Mouse (Mus musculus) embryonic facial prominence, embryonic 12.5 days (tissue): ENCODE measurements at regions not wholly inside any gene's neighbourhood (a gene's known extent, or its start where the extent isn't known, plus 50 kb on each side); places are given as distances from the start of the nearest gene placed in this dataset.
"Not testable (repeated sequence)": the region's sequence is repeated elsewhere in the genome, so short reads cannot be mapped to it uniquely, and the experiment has no call there.

Source experiments
- ATAC-seq: fragments of 200-750 bp; cut with Nextera tagmentation; 2 replicates; pipeline ENCODE4 v1.8.0; 2017; ENCODE audit not compliant: insufficient number of reproducible peaks, insufficient read depth, low FRiP score, low TSS enrichment
- H3K27ac ChIP-seq: fragments of 300-500 bp; sonication (generic); 2 replicates; pipeline ENCODE4 v1.5.1; 2016; ENCODE audit warnings: mild to moderate bottlenecking
- H3K27me3 ChIP-seq: fragments of 300-500 bp; sonication (generic); 2 replicates; pipeline ENCODE4 v1.6.1; 2016; ENCODE audit warnings: mild to moderate bottlenecking, moderate library complexity
- H3K36me3 ChIP-seq: fragments of 300-500 bp; sonication (generic); 2 replicates; pipeline ENCODE4 v1.6.1; 2016; ENCODE audit warnings: mild to moderate bottlenecking
- H3K4me1 ChIP-seq: fragments of 300-500 bp; sonication (generic); 2 replicates; pipeline ENCODE4 v1.6.1; 2016
- H3K4me2 ChIP-seq: fragments of 300-500 bp; sonication (generic); replicated peaks from 2 replicates; pipeline ENCODE4 v1.6.1; 2016; ENCODE audit warnings: mild to moderate bottlenecking, moderate library complexity
- H3K4me3 ChIP-seq: fragments of 300-500 bp; sonication (generic); 2 replicates; pipeline ENCODE4 v1.5.1; 2016; ENCODE audit warnings: mild to moderate bottlenecking
- H3K9ac ChIP-seq: fragments of 300-500 bp; sonication (generic); 2 replicates; pipeline ENCODE4 v1.6.1; 2016; ENCODE audit warnings: mild to moderate bottlenecking, moderate library complexity
- H3K9me3 ChIP-seq: fragments of 300-500 bp; sonication (generic); 2 replicates; pipeline ENCODE4 v1.6.1; 2016; ENCODE audit warnings: mild to moderate bottlenecking, moderate library complexity
- WGBS: fragments of 180-500 bp; shearing (Covaris S2); methylation state at CpG from one replicate; pipeline ENCODE4 v1.1.7; 2016; 5-methylcytosine and 5-hydroxymethylcytosine counted together

DNA sequence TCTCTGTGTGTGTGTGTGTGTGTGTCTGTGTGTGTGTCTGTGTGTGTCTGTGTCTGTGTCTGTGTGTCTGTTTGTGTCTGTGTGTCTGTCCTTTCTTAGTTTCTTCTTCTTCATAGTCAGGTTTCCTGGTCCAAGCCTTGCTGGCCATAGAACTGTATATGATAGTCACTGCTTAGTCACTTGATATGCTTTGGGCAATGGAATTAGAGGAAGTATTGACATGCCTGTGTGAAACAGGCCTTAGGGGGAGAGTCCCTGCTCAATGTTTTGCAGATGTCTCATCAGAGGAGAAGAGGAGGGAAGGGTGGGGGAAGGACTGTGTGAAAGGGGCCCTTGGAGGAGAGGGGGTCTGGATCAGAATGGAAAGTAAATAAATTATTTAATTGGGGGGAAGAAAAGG, 374.4 kb upstream of the Clnk start:
- ATAC-seq, result no peak

DNA sequence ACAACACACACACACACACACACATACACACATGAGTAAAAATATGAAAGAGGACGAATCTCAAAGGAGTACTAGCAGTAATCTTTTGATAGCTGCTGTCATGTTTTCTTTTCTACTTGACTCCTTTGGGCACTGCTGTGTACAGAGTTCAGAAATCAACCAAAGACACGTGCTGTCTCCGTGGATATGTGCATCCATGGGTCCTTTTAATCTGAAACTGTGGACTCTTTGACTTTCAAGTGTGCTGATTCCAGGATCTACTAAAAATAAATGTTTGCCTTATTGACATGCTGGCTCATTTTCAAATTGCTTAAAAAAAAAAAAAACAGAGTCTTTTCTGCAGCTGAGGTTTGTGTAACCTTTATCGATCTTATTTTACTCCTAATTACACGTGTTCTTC, 343.1 kb upstream of the Clnk start:
- ATAC-seq, result no peak
- Histone ChIP-seq H3K9ac (no peak overlapping the region), H3K4me1 (no peaks in the 10 kb centered on the region), H3K9me3 (no peaks in the 10 kb centered on the region), H3K36me3 (no peaks in the 10 kb centered on the region), H3K4me2 (no peak overlapping the region), H3K4me3 (no peak overlapping the region), H3K27me3 (no peaks in the 10 kb centered on the region), H3K27ac (no peak overlapping the region)
- WGBS, result 83% methylated on average over 5 of the region's 5 CpGs

More for the DNA sequence above, 374.4 kb upstream of the Clnk start:
- H3K9ac ChIP-seq, result no peak overlapping the region
- H3K9me3 ChIP-seq, result no peaks in the 10 kb centered on the region
- H3K4me2 ChIP-seq, result no peak overlapping the region
- no peaks in the 10 kb centered on the region for H3K27me3 ChIP-seq
- H3K27ac ChIP-seq, result no peak overlapping the region
- H3K4me3 ChIP-seq, result no peak overlapping the region
- no peaks in the 10 kb centered on the region for H3K36me3 ChIP-seq
- 0 out of 2 replicates have a peak, but pooled peaks cover 5% of the 10 kb centered on the region for H3K4me1 ChIP-seq

DNA sequence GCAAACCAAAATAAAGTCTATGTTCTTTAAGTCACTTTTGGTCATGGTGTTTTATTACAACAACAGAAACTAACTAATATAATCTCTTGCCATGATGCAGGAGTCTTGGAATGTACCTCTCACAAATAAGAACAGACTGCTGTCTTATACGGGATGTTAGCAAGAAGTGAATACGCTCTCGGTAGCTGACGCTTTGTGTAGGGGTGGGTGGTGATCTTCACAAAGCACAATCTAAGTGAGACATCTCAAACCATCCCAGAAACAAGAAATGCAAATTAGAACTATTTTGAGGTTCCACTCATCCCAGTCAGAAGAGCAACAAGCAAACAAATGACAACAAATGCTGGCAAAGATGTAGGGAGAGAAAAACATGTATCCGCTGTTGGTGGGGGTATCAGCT, 339.7 kb upstream of the Clnk start:
- H3K4me2 ChIP-seq, result no peak overlapping the region
- H3K9me3 ChIP-seq, result no peaks in the 10 kb centered on the region
- H3K4me1 ChIP-seq, result no peaks in the 10 kb centered on the region
- no peak overlapping the region for H3K27ac ChIP-seq
- H3K36me3 ChIP-seq, result no peaks in the 10 kb centered on the region
- no peaks in the 10 kb centered on the region for H3K27me3 ChIP-seq
- H3K4me3 ChIP-seq, result no peak overlapping the region
- 89% methylated on average over 5 of the region's 5 CpGs for WGBS
- no peak for ATAC-seq
- H3K9ac ChIP-seq, result no peak overlapping the region

DNA sequence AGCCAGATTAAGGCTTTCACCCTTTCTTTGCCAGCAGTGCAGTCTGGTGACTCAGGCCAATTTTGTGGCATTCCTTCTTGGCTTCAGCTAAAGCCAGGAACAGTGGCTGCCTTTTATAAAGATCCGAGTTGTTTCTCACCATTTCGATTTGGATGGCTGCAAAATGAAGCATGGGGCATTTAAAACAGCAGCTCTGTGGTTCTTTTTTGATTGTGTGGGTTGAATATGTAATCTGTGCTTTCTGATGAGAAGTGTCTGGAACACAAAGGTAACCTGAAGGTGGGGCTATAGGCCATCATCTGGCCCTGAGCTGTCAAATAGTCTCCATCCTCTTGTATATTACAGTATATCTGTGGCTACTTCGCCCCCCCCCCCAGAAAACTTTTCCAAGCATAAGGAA, 338.4 kb upstream of the Clnk start:
- H3K4me3 ChIP-seq, result no peak overlapping the region
- H3K9ac ChIP-seq, result no peak overlapping the region
- H3K27me3 ChIP-seq, result no peaks in the 10 kb centered on the region
- no peaks in the 10 kb centered on the region for H3K4me1 ChIP-seq
- no peak overlapping the region for H3K4me2 ChIP-seq
- H3K9me3 ChIP-seq, result no peaks in the 10 kb centered on the region
- H3K36me3 ChIP-seq, result no peaks in the 10 kb centered on the region
- ATAC-seq, result no peak
- 74% methylated on average over 3 of the region's 3 CpGs for WGBS
- H3K27ac ChIP-seq, result no peak overlapping the region

DNA sequence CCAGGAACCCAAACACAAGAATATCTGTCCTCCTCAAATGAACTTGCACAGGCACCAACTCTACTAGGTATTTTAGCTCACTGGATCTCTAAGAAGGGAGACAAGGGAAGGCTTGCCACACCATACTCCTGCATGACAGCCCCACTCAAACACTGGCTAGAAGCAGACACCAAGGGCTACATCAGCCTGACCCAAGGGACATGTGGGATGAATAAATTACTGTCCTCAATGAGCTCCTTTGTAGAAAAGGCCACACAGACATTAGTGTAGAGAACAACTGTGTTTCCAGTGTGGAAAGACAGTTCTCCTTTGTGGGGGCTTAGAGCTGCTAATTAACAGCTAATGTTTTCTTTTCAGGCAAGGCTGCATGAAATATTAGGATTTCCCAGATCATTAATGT, 335.9 kb upstream of the Clnk start:
- no peaks in the 10 kb centered on the region for H3K4me1 ChIP-seq
- H3K27me3 ChIP-seq, result no peaks in the 10 kb centered on the region
- no peak for ATAC-seq
- no peak overlapping the region for H3K4me2 ChIP-seq
- H3K4me3 ChIP-seq, result no peak overlapping the region
- no peak overlapping the region for H3K9ac ChIP-seq
- H3K27ac ChIP-seq, result no peak overlapping the region
- H3K36me3 ChIP-seq, result no peaks in the 10 kb centered on the region
- no peaks in the 10 kb centered on the region for H3K9me3 ChIP-seq

DNA sequence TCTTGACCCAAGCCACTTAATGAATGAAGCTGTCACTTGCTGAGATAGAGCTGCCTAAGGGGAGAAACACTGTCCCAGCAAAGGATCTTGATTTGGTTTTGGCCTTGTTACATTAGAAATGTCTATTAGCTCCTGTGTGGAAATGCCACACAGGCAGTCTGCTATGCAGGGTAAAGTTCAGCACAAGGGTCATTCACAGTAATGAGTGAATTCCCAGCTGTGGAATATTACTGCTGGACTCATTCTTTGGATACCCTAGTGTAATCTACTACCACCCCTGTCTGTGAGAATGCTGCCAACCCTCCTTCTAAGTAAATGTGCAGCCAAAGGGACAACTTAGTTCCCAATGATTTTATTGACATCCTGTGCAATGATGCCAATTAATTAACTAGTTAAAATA, 322.2 kb upstream of the Clnk start:
- H3K27ac ChIP-seq, result no peak overlapping the region
- H3K27me3 ChIP-seq, result no peaks in the 10 kb centered on the region
- no peak for ATAC-seq
- H3K4me2 ChIP-seq, result no peak overlapping the region
- no peak overlapping the region for H3K9ac ChIP-seq
- H3K4me3 ChIP-seq, result no peak overlapping the region
- no peaks in the 10 kb centered on the region for H3K36me3 ChIP-seq
- H3K9me3 ChIP-seq, result no peaks in the 10 kb centered on the region
- no peaks in the 10 kb centered on the region for H3K4me1 ChIP-seq

DNA sequence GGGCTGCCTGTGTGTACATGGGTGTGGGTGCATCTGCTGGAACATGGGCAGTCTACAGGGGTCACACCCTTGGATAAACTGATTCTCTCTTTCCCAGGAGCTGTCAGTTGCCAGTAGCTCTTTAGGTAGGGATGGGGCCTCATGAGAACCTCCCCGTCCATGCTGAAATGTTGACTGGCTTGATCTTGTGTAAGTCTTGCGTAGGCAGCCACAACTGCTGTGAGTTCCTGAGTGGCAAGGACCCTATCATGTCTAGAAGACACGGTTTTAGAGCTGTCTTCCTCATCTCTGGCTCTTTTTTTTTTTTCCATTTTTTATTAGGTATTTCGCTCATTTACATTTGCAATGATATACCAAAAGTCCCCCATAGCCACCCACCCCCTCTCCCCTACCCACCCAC, 314.5 kb upstream of the Clnk start:
- not testable (repeated sequence) for ATAC-seq, H3K4me2 ChIP-seq

DNA sequence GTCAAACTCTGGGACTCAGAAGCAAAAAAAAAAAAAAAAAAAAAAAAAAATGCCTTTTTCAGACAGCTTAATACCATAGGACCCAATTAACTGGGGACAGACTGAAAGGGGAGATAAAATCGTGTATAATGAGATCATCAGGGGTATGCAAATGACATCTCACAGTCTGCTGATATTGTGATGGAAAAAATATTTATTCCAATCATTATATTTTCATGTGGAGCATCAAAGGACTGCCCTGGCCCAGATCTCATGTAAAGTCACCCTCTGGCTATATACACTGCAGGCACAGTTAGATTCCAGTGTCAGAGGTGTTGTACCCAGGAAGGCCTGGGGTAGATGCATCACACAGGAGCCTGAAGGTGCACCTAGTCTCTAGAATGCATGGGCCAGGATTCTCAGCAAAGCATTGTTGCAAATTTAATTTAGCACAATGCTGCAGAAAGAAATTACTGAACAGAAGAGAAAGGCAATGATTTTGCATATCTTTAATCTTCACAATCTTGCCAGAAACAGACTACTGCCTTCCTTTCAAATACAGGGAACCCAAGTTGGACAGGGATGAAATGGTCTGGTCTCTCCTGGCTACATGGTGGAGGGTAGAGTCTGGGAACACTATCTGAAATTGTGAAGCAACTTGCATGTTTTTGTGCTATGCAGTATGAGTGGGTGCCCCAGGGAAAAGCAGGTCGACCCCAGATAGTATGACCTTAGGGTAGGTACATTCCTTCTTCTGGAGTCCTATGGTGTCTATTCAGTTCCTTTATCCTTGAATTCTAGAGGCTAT, 305.2 kb upstream of the Clnk start:
- Histone ChIP-seq H3K4me3 (no peak overlapping the region), H3K27me3 (no peaks in the 10 kb centered on the region), H3K27ac (no peak overlapping the region), H3K36me3 (no peaks in the 10 kb centered on the region), H3K9ac (no peak overlapping the region), H3K4me2 (no peak overlapping the region), H3K4me1 (no peaks in the 10 kb centered on the region), H3K9me3 (no peaks in the 10 kb centered on the region)
- WGBS, result 79% methylated on average over 2 of the region's 2 CpGs
- ATAC-seq, result no peak

More for the DNA sequence above, 314.5 kb upstream of the Clnk start:
- WGBS, result 87% methylated on average over 2 of the region's 4 CpGs
- H3K27ac ChIP-seq, H3K27me3 ChIP-seq, H3K9me3 ChIP-seq, H3K9ac ChIP-seq, H3K4me1 ChIP-seq, H3K4me3 ChIP-seq, H3K36me3 ChIP-seq: not testable (repeated sequence)

DNA sequence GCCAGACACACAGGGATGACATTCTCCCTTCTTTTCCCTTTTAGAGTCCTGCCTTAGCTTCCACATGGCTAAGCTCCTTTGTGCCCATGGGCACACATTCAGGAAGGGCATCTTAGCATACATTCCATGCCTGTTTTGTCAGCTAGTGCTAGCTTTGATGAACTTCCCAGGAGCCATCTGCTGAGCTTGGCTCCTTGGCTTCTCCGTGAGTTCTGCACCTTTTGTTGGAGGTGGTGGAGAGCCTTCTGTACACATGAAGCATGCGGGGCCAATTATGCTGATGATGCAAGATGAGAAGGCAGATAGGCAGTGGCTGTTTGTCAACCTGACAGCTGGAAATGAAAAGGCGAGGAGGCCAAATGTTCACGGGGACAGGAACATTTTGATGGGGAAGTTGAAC, 304.4 kb upstream of the Clnk start:
- no peak overlapping the region for H3K4me2 ChIP-seq
- WGBS, result 39% methylated on average over 4 of the region's 4 CpGs
- no peak for ATAC-seq
- no peak overlapping the region for H3K27ac ChIP-seq
- no peaks in the 10 kb centered on the region for H3K27me3 ChIP-seq
- no peak overlapping the region for H3K4me3 ChIP-seq
- no peaks in the 10 kb centered on the region for H3K4me1 ChIP-seq
- H3K36me3 ChIP-seq, result no peaks in the 10 kb centered on the region
- no peaks in the 10 kb centered on the region for H3K9me3 ChIP-seq
- no peak overlapping the region for H3K9ac ChIP-seq

DNA sequence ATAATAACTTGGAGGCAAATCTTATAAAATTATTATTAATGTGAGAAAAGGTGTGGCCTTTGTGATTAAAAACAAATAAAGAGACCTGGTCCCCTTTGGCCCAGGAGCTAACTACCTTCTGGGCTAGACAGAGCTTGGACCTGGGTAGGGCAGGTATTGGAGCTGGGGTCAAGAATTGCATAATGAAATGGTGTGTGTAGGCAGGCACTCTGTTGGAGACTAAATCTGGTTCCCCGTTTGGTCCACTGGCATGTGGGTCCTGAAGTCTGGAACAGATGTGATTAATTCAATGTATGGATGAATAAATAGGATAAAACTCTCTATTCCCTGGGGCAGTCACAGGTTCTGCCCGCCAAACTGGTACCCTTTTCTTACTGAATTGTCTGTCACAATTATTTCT, 301.3 kb upstream of the Clnk start:
- Histone ChIP-seq H3K9me3 (no peaks in the 10 kb centered on the region), H3K36me3 (no peaks in the 10 kb centered on the region), H3K4me1 (no peaks in the 10 kb centered on the region), H3K4me3 (no peak overlapping the region), H3K27me3 (no peaks in the 10 kb centered on the region), H3K27ac (no peak overlapping the region), H3K9ac (no peak overlapping the region), H3K4me2 (no peak overlapping the region)
- ATAC-seq, result no peak
- WGBS, result 30% methylated on average over 2 of the region's 2 CpGs

DNA sequence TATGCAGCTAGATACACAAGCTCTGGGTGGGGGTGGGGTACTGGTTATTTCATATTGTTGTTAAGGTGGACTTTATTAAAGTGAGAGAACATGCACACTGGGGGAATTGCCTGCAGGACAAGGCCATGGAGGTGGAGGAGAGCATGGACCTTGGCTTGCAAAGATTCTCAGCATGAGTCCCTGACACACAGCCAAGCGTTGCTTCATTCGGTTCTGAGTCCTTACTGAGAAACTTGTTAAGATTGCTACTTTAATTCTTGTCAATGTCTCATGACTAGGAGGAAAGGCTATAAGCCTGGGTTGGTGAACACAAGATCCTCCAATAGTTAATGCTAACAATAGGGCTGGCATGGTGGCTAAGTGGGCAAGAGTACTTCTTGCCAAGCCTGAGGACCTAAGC, 300.3 kb upstream of the Clnk start:
- Histone ChIP-seq H3K9ac (no peak overlapping the region), H3K4me3 (no peak overlapping the region), H3K4me2 (no peak overlapping the region), H3K9me3 (no peaks in the 10 kb centered on the region), H3K27ac (no peak overlapping the region), H3K27me3 (no peaks in the 10 kb centered on the region), H3K4me1 (no peaks in the 10 kb centered on the region), H3K36me3 (no peaks in the 10 kb centered on the region)
- 91% methylated on average over 2 of the region's 2 CpGs for WGBS
- no peak for ATAC-seq

DNA sequence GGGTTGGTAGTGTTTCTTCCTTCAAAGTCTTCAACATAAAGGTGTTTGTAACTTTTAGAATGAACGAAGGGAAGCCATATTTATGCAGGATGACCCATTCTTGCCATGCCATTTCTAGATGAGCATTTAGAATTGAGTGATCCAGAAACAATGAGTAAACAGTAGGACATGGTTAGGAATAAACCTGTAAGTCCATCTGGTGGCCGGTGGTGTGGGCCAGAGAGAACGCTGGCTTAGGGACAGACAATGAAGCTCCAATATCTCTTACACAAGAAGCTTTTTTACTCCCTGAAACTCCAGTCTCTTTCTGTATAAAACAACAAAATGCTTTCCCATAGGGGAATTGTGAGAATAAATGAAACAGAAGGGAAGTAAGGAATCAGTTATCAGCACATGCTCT, 296.9 kb upstream of the Clnk start:
- Histone ChIP-seq H3K4me1 (no peaks in the 10 kb centered on the region), H3K36me3 (no peaks in the 10 kb centered on the region), H3K4me3 (no peak overlapping the region), H3K27me3 (no peaks in the 10 kb centered on the region), H3K9ac (no peak overlapping the region), H3K27ac (no peak overlapping the region), H3K9me3 (no peaks in the 10 kb centered on the region), H3K4me2 (no peak overlapping the region)
- 90% methylated on average over 3 of the region's 3 CpGs for WGBS
- ATAC-seq, result no peak

DNA sequence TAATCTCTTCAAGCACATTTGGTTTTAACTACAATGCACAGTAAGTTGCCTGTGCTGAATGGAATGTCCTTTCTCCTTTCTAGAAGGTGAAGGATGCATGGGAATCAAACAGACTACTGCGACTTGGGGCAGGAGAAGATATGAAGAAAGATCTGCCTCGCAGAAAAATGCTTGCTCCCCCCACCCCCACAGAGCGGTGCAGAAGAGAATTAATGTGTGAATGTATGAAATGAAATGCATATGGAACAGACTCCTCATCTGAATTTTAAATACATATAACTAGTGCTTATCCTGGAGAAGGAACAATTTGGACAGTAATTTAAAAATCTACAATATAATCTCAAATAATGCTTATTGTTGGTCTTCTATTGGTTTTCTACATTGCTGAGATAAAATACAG, 283.0 kb upstream of the Clnk start:
- Histone ChIP-seq H3K9ac (no peak overlapping the region), H3K9me3 (no peaks in the 10 kb centered on the region), H3K27ac (no peak overlapping the region), H3K4me1 (no peaks in the 10 kb centered on the region), H3K36me3 (no peaks in the 10 kb centered on the region), H3K4me3 (no peak overlapping the region), H3K4me2 (no peak overlapping the region), H3K27me3 (no peaks in the 10 kb centered on the region)
- no peak for ATAC-seq
- WGBS, result 85% methylated on average over 3 of the region's 3 CpGs
